Mouse (Mus musculus) lung, adult 2 months (tissue): ENCODE data around the gene Gm21961.

Source experiments
- CTCF ChIP-seq: fragments of 200-500 bp; IDR thresholded peaks from 2 replicates; pipeline ENCODE4 v1.5.1; 2011; ENCODE audit warnings: mild to moderate bottlenecking, low read length, control low read depth; ENCODE audit not compliant: insufficient read depth
- POLR2A ChIP-seq: fragments of 200-500 bp; IDR thresholded peaks from 2 replicates; pipeline ENCODE4 v1.6.1; 2011; ENCODE audit warnings: low read depth, mild to moderate bottlenecking, control low read depth, low read length, borderline replicate concordance; ENCODE audit errors: extremely low read depth

DNA sequence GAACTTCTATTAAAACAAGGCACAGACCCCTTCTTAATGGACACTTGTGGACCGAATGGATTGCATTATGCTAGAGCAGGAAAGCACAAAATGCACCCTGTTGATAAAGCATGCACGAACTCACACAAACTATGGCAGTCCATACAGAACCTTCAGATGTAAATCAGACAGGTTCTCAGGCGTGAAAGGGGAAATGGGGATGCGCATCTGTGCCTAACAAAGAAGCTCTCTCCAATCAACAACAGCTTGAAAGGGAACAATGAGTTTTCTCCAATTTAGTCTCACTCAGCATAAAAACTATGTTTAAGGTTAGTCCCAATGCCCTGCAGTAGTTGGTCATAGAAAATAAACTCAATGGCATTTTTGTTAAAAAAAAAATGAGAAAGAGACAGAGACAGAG lies 27.3 kb upstream of the Gm21961 start:
- no peak for TF ChIP-seq CTCF
- TF ChIP-seq POLR2A: no peak
